Mouse (Mus musculus): Measurements from ENCODE around the gene Clec5a.
"Not testable (repeated sequence)": the region's sequence is repeated elsewhere in the genome, so short reads cannot be mapped to it uniquely, and the experiment has no call there.

Gene Clec5a

DNA sequence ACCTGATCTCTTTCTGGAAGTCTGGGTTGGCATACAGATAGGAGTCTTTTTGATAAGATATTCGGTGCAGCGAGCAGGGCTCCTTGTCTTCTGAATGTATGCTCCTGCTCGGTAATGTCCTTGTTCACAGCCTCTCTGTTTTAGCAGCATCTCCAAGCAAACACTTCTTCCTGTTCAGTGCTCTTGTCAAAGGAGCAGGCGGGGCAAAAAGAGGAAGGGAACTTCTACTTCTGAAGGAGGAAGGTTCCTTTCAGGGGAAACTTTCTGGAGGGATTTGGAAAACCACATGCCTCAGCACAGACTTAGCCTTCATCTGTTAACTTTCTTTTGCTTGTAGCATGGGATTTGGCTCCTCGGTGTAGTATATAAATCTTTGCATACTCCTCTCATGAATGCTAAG lies at the start of gene Clec5a:
Gene Clec5a, minus strand, starts transcription at position 177 of the 400 bp plus-strand sequence.
- in situ Hi-C loops (cut with MboI, MseI): no loop called here

DNA sequence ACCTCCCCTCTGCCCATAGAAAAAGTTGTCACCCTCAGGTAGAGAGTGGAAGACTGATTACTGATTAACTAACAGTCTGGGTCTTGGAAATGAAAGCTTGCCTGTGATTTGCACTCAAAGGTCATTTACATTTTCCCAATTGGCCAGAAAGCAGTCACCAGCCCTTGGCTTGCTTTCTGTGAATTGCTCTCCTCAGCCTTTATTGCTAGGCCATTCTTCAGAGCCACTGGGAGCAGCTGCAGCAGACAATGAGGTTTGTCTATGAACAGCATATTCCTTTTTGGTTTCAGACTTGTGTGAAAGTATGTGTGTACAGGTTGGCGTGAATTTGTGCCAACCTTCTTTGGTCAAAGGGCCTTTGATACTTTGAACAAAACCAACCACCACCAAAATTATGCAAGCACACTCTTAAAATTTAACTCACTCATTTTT lies 49.0 kb upstream of the Clec5a start:
- in situ Hi-C loops (cut with MboI, MseI): no loop called here

DNA sequence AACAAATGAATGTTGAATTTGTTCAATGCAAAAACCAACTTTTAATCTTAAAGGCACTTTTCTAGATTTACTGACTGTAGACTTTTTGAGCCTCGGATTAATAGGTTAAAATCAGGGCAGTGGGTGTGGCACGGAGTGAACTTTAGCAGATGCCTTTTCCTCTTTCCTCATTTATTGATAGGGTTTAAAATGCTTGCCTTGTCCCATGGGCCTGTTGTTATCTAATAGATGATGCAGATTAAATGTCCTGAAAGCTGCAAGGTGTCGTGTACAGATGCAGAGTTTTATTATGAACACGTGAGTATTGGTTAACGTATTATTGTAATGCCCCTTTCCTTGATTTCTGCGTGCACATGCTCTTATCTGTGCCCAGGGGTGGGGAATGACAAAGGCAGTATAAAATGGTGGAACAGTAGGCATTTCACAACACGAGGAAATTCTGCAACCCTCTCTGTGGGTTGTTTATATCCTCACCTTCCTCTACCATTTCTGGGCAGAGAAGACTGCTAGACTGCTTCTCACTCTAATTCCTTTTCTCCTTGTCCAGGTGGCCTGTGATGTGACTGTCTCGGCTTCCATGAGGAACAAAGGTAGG lies 42.9 kb upstream of the Clec5a start, which contains the start of gene Mgam:
Gene Mgam, plus strand, starts transcription at position 426 of the 595 bp plus-strand sequence.
- in situ Hi-C loops (cut with MboI, MseI): no loop called here

DNA sequence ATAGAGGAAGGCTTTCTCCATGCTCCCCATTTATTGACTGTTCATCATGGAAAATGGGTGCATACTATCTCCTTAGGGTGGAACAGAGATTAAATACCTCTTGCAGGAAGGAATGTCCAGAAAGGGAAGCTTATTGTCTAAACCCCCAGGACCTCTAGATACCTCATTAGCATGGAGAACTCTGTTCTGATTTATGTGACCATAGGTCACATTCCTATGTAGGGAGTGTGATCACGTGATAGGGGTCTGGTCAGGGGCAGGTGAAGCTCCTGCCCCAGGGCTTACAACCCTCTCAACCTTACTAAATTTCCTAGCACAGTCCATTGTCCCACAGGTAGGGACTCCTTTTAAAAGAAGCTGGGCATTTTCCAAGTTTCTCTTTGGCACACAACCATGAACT lies 40.5 kb upstream of the Clec5a start:
- in situ Hi-C loops (cut with MboI, MseI): no loop called here

DNA sequence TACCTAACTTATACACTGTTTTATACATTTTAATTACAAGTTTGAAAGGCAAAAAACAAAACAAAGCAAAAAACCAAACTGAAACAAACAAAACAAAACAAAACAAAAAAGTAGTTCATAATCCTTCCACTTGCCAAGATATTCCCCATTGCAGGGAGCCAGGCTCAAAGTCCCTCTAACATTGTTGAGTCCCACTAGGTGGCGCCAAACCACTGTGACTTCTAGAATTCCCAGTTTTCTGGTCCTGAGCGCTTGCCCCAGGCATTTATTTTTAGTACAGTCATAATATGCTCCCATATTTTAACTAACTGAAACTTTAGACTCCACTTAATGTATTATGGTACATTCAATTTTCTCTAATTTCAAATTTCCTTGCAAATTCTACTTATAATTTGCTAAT lies 32.3 kb upstream of the Clec5a start:
- in situ Hi-C loops (cut with MboI, MseI): loop anchor here (5.0 kb wide), 1 partner anchor 69 kb away; no protein-coding TSS in a partner anchor

DNA sequence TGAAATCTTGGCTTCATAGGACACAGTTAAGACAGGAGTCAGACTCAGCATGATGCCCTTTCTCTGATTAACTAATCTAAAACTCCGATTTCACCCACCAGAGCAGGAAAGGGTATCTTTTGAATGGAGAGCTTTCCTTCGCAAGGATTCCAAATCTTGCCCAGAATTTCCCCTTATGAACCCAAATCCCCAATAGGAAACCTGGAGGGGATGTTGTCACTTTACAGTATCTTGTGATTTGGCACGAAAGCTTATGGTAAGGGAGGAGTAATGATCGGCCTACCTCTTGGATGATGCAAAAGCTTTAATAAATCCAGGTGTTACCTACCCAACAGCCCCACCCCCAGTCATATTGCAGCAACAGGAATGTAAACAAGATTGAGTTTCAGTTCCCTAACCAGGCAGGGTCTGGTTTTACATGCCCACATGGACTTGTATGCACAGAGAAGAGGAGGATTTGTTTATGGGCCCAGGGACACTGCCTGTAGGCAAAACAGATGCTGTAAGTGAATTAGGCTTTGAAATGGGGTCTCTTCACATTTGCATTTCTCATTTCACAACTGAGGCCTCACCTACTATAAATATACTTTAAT lies 27.7 kb upstream of the Clec5a start, which contains the start of gene Tas2r138:
Gene Tas2r138, minus strand, starts transcription at position 51 of the 593 bp plus-strand sequence.
- in situ Hi-C loops (cut with MboI, MseI): no loop called here

DNA sequence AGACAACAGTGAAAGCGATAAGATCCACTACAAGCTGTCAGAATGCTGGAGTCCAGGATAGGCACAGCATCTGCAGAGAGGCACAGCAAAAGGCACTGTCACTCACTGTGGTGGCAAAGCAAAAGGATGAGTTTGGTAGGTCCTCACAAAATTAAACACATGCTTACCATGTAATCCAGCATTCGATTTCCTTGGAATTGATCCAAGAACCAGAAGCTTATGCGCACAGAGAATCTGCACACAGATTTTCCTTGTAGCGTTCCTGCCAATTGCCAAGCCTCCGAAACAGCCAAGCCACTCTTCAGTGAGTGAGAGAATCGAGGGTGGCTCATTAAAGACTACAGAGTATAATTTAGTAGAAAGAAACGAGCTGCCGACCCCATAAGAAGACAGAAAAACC lies 24.6 kb upstream of the Clec5a start:
- in situ Hi-C loops (cut with MboI, MseI): no loop called here

DNA sequence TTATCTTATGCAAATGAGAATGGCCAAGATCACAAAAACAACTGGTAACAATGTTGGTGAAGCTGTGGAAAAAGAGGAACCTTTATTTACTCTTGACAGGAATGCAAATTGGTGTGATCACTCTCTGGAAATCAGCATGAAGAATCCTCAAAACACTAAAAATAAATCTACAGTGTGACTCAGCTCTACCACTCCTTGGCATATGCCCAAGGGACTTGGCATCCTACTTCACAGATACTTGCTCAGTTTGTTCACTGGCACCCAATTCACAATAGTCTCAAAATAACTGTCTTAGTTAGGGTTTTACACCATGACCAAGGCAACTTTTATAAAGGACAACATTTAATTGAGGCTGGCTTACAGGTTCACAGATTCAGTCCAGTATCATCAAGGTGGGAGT lies 21.8 kb upstream of the Clec5a start:
- in situ Hi-C loops (cut with MboI, MseI): no loop called here

DNA sequence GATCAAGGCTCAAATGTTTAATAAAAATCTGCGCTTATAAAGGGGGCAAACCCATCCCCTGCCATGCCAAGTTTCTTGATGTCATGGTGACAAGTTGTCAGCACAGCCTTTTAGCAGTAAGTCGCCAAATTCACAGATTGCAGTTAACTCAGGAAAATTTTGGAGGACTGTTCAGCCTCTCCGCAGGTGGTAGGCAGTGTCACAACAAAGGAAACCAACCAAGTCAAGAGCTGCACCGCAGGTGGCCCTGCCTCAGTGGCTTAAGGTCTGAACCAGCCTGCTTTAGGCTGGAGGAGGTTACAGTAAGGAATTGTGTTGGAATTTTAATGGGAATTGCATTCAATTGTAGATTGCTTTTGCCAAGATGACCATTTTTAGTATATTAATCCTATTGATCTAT lies 12.9 kb upstream of the Clec5a start:
- in situ Hi-C loops (cut with MboI, MseI): not testable (repeated sequence)

DNA sequence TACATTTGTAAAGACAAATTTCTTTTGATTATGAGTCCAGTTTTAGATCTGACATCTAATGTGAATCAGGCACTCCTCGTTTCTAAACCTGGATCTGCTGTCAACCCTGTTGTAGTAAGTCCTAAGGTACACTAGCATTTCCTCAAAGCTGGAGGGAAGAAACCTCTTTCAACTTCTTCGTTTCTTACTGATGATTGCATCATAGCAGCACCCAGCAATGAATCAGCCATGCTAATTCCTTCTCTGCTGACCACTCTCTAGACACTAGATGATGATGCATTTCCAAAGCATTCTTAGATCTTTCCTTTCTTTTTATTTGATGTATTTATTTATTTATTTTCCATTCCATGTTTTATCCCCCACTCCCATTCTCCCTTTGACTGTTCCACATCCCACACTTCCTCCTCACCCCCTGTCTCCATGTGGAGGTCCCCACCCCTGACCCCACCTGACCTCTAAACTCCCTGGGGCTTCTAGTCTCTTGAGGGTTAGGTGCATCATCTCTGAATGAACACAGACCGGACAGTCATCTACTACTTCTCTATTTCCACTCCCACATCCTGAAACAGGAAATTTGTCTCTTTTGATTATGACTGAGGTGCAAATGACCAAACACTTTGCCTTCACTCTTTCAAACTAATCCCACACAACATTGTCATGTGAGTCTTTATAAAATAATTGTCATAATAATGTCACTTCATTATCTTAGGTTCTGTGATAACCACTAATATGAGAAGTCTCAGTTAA lies 9.4 kb upstream of the Clec5a start:
- in situ Hi-C loops (cut with MboI, MseI): no loop called here

DNA sequence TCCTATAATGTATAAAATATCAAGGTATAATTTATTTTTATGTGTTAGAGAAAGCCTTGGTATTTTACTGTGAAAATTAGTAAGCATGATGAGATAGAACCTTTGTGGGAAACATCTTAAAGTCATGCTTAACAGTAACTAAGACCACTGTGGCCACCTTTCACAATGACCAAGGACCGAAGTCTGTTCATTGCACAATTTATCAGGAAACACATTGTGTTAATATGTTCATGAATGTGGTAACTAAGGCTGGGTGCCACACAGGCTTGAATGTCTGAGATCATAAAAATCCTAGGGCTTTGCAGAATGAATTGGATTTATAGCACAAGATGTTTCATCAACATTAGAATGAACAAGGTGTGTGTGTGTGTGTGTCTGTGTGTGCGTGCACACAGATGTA lies 2.7 kb upstream of the Clec5a start:
- in situ Hi-C loops (cut with MboI, MseI): no loop called here

DNA sequence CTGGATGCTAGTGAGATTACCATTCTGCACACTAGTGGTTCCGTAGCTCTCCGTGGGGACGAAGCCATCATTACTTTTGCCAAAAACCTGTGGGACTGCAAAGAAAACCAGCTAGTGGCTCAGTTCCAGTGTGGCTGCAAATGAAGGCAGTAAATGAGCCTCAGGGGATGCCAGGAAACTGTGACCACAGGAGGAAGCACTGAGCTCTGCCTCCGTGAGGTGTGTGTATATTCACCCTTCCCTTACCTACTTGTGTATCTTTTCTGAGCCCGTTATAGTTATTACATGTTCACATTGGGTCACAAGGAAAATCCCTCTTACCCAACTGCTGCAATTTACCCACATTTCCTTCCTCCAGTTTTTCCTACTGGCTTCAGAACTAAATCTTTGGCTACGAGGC lies 1.3 kb downstream of the Clec5a start:
- in situ Hi-C loops (cut with MboI, MseI): no loop called here

DNA sequence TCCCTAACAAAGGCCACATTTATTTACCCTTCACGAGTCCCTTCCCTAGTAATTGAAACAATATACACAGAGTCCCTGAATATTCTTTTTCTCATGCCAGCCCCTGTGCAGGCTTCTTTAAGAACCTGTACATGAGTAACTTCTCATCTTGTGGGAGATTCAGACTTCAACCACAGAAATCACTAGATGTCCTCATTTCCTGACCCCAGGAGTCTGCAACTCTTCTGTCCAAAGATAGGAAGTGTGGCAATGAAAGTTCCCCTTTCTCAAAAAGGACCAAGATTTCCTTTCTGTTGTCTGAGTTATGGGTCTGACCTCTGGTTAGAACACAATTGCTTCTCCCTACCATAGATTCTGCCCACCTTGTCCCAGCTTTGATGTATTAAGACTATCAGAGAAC lies 9.3 kb downstream of the Clec5a start:
- in situ Hi-C loops (cut with MboI, MseI): no loop called here

DNA sequence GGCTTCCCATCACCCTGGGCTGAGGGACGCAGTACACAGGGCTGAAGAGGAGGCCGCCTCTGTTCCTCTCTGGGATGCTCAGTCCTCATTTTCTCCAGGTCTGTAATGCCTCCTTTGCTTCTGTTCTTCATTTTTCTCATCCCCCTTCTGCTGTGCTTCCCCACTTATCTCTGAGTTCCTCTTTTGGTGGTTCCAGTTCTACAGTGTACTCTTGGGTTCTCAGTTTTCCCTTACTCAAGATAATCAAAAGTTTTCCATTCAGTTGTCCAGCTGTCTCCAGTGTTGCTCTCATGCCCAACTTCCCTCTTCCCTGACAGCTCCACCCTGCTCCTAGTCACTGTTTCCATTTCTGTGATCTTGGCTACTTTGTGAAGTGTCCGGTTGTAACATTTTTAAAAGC lies 12.0 kb downstream of the Clec5a start:
- in situ Hi-C loops (cut with MboI, MseI): no loop called here

DNA sequence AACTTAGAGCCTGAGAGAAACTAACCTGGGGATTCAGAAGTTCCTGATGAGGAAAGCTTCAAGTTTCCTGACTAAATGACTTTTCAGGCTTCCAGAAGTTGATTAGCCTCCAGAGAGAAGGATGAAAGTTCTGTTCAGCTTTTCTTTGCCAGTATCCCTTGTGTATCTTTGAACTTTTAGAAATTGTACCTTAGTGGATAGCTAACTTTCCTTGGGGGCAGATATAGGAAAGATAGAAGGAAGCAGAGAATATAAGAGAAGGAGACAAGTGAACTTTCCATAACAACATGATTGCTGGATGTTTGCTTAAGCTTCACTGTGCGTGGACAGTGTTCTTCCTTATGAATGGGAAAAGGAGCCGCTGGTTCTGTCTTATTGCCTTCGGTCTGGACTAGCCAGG lies 16.4 kb downstream of the Clec5a start, which contains the start of gene Olfr460:
Gene Olfr460, plus strand, starts transcription at position 301 of the 400 bp plus-strand sequence.
- in situ Hi-C loops (cut with MboI, MseI): no loop called here

DNA sequence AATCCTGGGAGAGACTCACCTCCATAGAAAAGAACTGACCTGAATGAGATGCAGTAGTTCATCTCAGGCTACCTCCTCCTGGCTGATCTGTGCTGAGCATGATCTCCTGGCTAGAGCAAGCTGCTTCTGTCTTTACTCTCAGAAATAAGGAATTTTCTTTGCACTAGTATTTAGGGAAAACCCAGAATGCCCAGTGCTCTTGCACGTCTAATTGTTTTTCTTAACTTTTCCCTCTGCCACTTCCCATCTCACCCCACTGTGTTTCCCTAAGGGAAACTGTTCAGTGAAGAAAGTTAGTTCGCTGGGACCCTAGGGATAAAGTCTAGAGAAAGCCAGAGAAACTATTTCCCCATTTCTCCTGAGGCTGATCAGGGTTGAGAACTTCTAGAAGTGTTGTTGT lies 30.7 kb downstream of the Clec5a start, which contains the start of gene Olfr461:
Gene Olfr461, minus strand, starts transcription at position 101 of the 400 bp plus-strand sequence.
- in situ Hi-C loops (cut with MboI, MseI): no loop called here

DNA sequence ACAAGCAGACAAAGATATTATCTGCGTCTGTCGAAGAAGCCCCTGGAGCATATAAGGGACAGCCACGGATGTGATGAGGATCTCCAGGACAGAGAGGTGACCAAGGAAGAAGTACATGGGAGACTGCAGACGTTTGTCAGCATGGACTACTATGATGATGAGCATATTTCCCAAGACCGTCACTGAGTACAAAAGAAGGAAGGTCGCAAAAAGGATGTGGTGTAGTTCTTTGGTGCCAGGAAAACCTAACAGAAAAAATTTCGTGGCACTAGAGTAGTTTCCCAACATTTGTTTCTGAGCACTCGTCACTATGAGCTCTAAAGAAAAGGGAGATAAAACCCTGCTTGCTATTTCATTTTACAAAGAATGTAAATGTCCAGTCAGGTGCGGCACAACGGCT lies 40.9 kb downstream of the Clec5a start:
- in situ Hi-C loops (cut with MboI, MseI): no loop called here
